Mouse (Mus musculus) liver, embryonic 11.5 days (tissue): ENCODE results near the gene Sept1. TPM values are rescaled to one million over a fixed set of nuclear protein-coding genes. Genes with fewer than 3 reads are reported as not detected.
A peak's percentile ranks its signal among the peaks of the same experiment; 100 is the strongest.

Experiments
- ATAC-seq: fragments of 200-750 bp; cut with Nextera tagmentation; replicated peaks from 2 replicates; pipeline ENCODE4 v1.8.0; 2017; ENCODE audit warnings: moderate number of reproducible peaks, mild to moderate bottlenecking, moderate TSS enrichment, moderate library complexity; ENCODE audit not compliant: low FRiP score
- DNase-seq: peaks from one replicate; pipeline ENCODE4 v3.0.0-alpha.2; 2017; ENCODE audit warnings: low spot score
- H3K27ac ChIP-seq: fragments of 300-500 bp; sonication (generic); 2 replicates; pipeline ENCODE4 v1.5.1; 2014; ENCODE audit warnings: mild to moderate bottlenecking, low read depth, low read length, control low read depth
- H3K27me3 ChIP-seq: fragments of 300-500 bp; sonication (generic); replicated peaks from 2 replicates; pipeline ENCODE4 v1.6.1; 2014; ENCODE audit warnings: low read length, mixed read lengths; ENCODE audit not compliant: control insufficient read depth, insufficient read depth
- H3K36me3 ChIP-seq: fragments of 300-500 bp; sonication (generic); 2 replicates; pipeline ENCODE4 v1.6.1; 2014; ENCODE audit warnings: mild to moderate bottlenecking, low read length, moderate library complexity, mixed read lengths; ENCODE audit not compliant: control insufficient read depth, insufficient read depth
- H3K4me1 ChIP-seq: fragments of 300-500 bp; sonication (generic); replicated peaks from 2 replicates; pipeline ENCODE4 v1.6.1; 2014; ENCODE audit warnings: low read length, mixed read lengths; ENCODE audit not compliant: control insufficient read depth, insufficient read depth
- H3K4me2 ChIP-seq: fragments of 300-500 bp; sonication (generic); 2 replicates; pipeline ENCODE4 v1.6.1; 2014; ENCODE audit warnings: mild to moderate bottlenecking, control low read depth, moderate library complexity
- H3K4me3 ChIP-seq: fragments of 300-500 bp; sonication (generic); 2 replicates; pipeline ENCODE4 v1.5.1; 2014; ENCODE audit warnings: low read depth, low read length, control low read depth
- H3K9ac ChIP-seq: fragments of 300-500 bp; sonication (generic); 2 replicates; pipeline ENCODE4 v1.6.1; 2014; ENCODE audit warnings: low read depth, low read length, control low read depth
- H3K9me3 ChIP-seq: fragments of 300-500 bp; sonication (generic); 2 replicates; pipeline ENCODE4 v1.6.1; 2016; ENCODE audit warnings: low read length, inconsistent platforms, mixed read lengths; ENCODE audit not compliant: control insufficient read depth
- WGBS: fragments of 180-500 bp; shearing (Covaris S2); extraction: QIAGEN DNeasy Blood & Tissue Kit; methylation state at CpG from one replicate; pipeline ENCODE4 v1.1.7; 2014; 5-methylcytosine and 5-hydroxymethylcytosine counted together
- polyA plus RNA-seq: library from polyadenylated mRNA; unstranded; fragments of >200 nt; fragmentation: Nextera tagmentation; extraction: Ambion mirVana; gene quantifications from 2 replicates; pipeline ENCODE4 v1.2.1, GENCODE M21; 2014

Gene Sept1
- polyA plus RNA-seq, 1 experiment from 2014 or later = 17.5 TPM

DNA sequence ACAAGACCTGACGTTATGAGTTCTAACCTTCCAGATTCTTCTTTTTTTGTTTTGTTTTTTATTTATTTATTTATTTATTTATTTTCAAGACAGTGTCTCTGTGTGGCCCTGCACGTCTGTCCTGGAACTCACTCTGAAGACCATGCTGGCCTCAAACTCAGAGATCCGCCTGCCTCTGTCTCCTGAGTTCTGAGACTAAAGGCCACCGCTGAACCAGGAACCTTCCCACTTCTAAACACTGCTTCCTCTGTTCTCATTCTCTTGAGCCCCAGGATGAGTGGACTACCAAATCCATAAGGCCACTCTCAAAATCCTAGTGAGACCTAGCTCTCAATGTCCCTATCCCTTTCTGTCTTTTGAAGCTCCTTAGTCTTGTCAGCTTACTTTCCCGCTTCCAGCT is 23.1 kb downstream of the Sept1 start:
- Histone ChIP-seq H3K4me1 (peaks cover 26% of the 10 kb centered on the region), H3K9ac (peak overlapping the region; percentile 25; the same call in 1 of the 2 replicates)

GRCm38 (mm10) chr7:127208553-127209438 is 24.1 kb downstream of the Sept1 start, which contains the start of gene Mylpf:
Gene Mylpf (plus strand): TSS chr7:127208890.
- Histone ChIP-seq H3K36me3 (peaks cover 6% of the 10 kb centered on the region), H3K4me2 (peak within 1 kb of the TSS; percentile 69), H3K9ac (peak within 1 kb of the TSS; percentile 96), H3K4me3 (peak within 1 kb of the TSS; percentile 87), H3K4me1 (peaks cover 20% of the 10 kb centered on the region), H3K27ac (peak within 1 kb of the TSS; percentile 94), H3K27me3 (no peaks in the 10 kb centered on the region; the same call in 1 of the 2 replicates), H3K9me3 (no peaks in the 10 kb centered on the region)
- WGBS = under 1% methylated on average over 44 of the region's 44 CpGs
- ATAC-seq (peak; percentile 88), DNase-seq (peak; percentile 88)

More for the DNA sequence above, 23.1 kb downstream of the Sept1 start:
- WGBS = 75% methylated on average over 5 of the region's 5 CpGs
- H3K27me3 ChIP-seq = no peaks in the 10 kb centered on the region; the same call in 1 of the 2 replicates
- no peaks in the 10 kb centered on the region for H3K9me3 ChIP-seq
- H3K4me2 ChIP-seq = peak overlapping the region; percentile 69
- H3K36me3 ChIP-seq = peaks cover 5% of the 10 kb centered on the region
- ATAC-seq = no peak
- H3K4me3 ChIP-seq = peak overlapping the region; percentile 87
- peak overlapping the region; percentile 69; the same call in 1 of the 2 replicates for H3K27ac ChIP-seq
- DNase-seq = no peak

- ATAC-seq (peak; percentile 58), DNase-seq (no peak)
- Histone ChIP-seq H3K9ac (peak within 1 kb of the TSS; percentile 96), H3K4me2 (peak within 1 kb of the TSS; percentile 69), H3K4me3 (peak within 1 kb of the TSS; percentile 87), H3K36me3 (peaks cover 9% of the 10 kb centered on the region), H3K27ac (peak within 1 kb of the TSS; percentile 94), H3K27me3 (no peaks in the 10 kb centered on the region), H3K4me1 (peaks cover 20% of the 10 kb centered on the region), H3K9me3 (no peaks in the 10 kb centered on the region)
- WGBS = 1% methylated on average over 21 of the region's 44 CpGs
Measured at GRCm38 (mm10) chr7:127208295-127208552, 24.7 kb downstream of the Sept1 start, which contains the start of gene Tbc1d10b. Gene Tbc1d10b (minus strand): TSS chr7:127208468.

DNA sequence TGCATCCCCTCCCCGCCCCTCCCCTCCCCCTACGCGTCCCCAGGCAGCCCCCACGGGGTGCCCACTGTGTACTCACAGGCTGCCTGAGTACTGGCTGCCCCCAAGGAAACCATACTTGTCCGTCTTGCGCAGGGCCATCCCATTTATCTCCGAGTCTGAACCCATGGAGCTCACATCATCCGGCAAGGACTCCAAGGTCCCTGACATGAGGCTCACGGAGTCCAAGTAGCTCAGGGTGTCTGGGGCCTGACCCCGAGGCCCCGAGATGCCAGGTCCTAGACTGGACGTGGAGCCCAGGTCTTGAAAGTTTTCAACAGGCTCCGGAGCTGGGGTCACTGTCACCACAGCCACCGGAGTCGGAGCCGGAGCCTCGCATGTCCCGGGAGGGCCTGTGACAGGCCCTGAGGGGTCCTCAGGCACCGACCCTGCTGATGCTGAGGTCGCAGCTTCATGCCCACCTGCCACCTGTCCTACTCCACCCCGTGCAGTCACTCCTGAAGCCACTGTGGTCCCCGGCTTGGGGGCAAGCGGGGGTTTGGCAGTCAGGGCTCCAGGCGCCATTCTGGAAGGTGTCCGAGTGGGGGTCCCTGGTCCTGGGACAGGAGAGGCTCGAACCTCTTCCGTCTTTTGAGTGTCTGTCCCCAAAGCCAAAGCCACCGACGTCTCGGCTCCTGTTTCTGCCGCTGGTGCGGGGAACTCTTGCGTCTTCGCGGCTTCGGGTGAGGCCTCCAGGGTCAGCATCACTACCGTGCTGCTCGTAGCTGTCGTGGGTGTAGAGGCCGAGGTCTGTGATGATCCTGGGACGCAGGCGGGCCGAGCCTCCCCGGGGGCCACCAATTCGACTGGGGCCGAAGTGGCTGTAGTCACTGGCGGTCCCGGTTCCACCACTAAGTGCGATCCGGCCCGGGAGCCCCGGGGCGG is 25.3 kb downstream of the Sept1 start:
- H3K4me2 ChIP-seq = peak overlapping the region; percentile 69
- DNase-seq = peak; percentile 46
- no peaks in the 10 kb centered on the region for H3K9me3 ChIP-seq
- WGBS = under 1% methylated on average over 52 of the region's 53 CpGs
- peak overlapping the region; percentile 96 for H3K9ac ChIP-seq
- H3K4me3 ChIP-seq = peak overlapping the region; percentile 87
- peak overlapping the region; percentile 94 for H3K27ac ChIP-seq
- ATAC-seq = peak; percentile 4
- H3K36me3 ChIP-seq = peaks cover 15% of the 10 kb centered on the region
- no peaks in the 10 kb centered on the region for H3K27me3 ChIP-seq
- peaks cover 20% of the 10 kb centered on the region for H3K4me1 ChIP-seq

DNA sequence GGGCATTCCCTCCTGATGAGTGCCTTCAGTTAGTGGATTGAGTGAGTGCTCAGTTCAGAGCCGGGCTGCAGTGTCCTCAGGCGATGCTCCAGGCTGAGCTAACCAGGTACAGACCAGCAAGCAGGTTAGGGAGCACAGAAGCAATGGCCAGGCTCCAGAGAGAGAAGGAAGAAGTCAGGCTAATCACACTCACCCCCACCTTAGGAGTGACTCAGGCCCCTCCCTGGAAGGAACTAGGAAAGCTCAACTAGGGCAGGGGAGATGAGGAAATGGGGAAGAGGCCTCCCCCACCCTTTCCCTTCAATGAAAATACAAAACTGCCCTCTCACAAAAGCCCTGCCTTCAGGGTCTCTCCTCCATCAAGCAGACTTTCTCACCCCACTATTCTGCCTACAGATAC is 26.3 kb downstream of the Sept1 start:
- no peaks in the 10 kb centered on the region for H3K27me3 ChIP-seq
- DNase-seq (no peak), ATAC-seq (no peak)
- WGBS = 46% methylated on average over 2 of the region's 2 CpGs
- H3K9me3 ChIP-seq = no peaks in the 10 kb centered on the region
- peak overlapping the region; percentile 96 for H3K9ac ChIP-seq
- H3K27ac ChIP-seq = no peak overlapping the region
- H3K4me1 ChIP-seq = peaks cover 20% of the 10 kb centered on the region
- H3K4me2 ChIP-seq = peak overlapping the region; percentile 69
- peaks cover 20% of the 10 kb centered on the region for H3K36me3 ChIP-seq
- peak overlapping the region; percentile 87 for H3K4me3 ChIP-seq

GRCm38 (mm10) chr7:127196484-127196883 is 36.4 kb downstream of the Sept1 start:
- peak overlapping the region; percentile 92 for H3K4me2 ChIP-seq
- peaks cover 64% of the 10 kb centered on the region for H3K36me3 ChIP-seq
- H3K27me3 ChIP-seq = no peaks in the 10 kb centered on the region
- ATAC-seq = no peak
- H3K4me3 ChIP-seq = peak overlapping the region; percentile 87
- no peak for DNase-seq
- peak overlapping the region; percentile 86 for H3K9ac ChIP-seq
- H3K27ac ChIP-seq = peak overlapping the region; percentile 88
- peaks cover 19% of the 10 kb centered on the region for H3K4me1 ChIP-seq
- no peaks in the 10 kb centered on the region for H3K9me3 ChIP-seq
- 52% methylated on average over 11 of the region's 11 CpGs for WGBS

DNA sequence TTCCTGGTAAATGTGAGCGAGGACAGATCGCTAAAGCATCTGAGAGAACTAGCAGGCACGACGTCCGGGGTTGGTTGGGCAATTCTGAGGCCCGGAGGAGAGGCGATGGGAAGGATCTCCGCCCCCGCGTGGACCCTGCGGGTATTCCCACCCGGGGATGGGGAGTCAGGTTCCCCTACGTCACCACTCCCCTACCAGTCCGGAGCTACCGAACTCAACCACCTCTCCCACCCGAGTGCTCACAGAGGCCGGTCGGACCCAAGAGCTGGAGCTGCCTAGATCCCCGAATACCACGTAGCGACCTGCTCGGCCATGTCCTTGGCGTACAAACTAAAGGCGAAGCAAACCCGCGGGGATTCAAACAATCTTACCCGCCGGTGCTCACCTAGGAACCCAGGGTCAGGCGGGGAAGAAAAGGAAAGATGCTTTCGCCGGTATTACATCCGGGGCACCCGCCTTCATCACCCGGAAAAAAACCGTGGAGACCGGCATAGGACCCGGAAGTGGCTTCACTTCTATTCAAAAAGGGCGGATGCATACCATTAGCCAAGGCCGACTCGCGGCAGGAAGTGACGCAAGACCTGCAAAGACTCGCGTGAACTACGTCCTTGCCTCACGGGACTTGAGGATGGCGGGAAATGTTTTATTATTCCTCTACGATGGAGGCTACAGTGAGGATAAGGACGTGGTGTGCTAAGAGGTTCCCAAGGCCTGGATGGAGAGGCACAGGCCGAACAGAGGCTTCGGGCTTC is 37.2 kb downstream of the Sept1 start, which contains the start of gene Cd2bp2:
TSS of gene Cd2bp2 (minus strand) at position 507 of the 752 bp plus-strand sequence.
- H3K36me3 ChIP-seq = peaks cover 60% of the 10 kb centered on the region
- H3K4me3 ChIP-seq = peak within 1 kb of the TSS; percentile 87
- no peaks in the 10 kb centered on the region for H3K9me3 ChIP-seq
- H3K4me1 ChIP-seq = peaks cover 19% of the 10 kb centered on the region
- under 1% methylated on average over 51 of the region's 51 CpGs for WGBS
- H3K4me2 ChIP-seq = peak within 1 kb of the TSS; percentile 97
- DNase-seq = peak; percentile 91
- peak within 1 kb of the TSS; percentile 86 for H3K9ac ChIP-seq
- H3K27ac ChIP-seq = peak within 1 kb of the TSS; percentile 88
- ATAC-seq = peak; percentile 95
- H3K27me3 ChIP-seq = no peaks in the 10 kb centered on the region

DNA sequence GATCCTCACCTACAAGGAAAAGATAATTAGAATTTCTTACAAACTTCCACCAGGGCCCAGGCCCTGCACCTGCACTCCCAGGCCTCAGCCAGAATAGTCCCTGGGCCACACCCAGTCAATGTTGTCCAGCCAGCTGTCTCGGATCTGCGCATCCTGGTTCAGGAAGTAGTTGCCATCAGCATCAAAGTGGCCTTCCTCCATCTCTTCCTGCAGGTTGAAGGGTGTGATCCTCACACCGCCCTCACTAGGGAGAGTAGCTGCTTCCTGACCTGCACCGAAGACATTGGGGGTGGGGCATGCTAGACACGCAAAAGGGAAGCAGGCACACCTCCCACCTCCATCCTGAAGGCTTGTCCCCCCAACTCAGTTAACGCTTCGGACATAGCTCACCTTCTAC is 38.3 kb downstream of the Sept1 start:
- peaks cover 19% of the 10 kb centered on the region for H3K4me1 ChIP-seq
- H3K9ac ChIP-seq = peak overlapping the region; percentile 86
- ATAC-seq (no peak), DNase-seq (no peak)
- no peak overlapping the region for H3K27ac ChIP-seq
- H3K9me3 ChIP-seq = no peaks in the 10 kb centered on the region
- peak overlapping the region; percentile 97 for H3K4me2 ChIP-seq
- H3K4me3 ChIP-seq = peak overlapping the region; percentile 87
- no peaks in the 10 kb centered on the region for H3K27me3 ChIP-seq
- WGBS = 62% methylated on average over 7 of the region's 7 CpGs
- peaks cover 51% of the 10 kb centered on the region for H3K36me3 ChIP-seq
